Mouse (Mus musculus): ENCODE data around the gene Epsti1. TPM values are rescaled to one million over a fixed set of nuclear protein-coding genes. Genes with fewer than 3 reads are reported as not detected.

Epsti1 gene
- polyA plus RNA-seq, 1 experiment from 2014 or later, result 0.98 TPM

- Histone ChIP-seq H3K27ac (ENCODE audit: low read length) (no peak overlapping the region), H3K9ac (replicated peaks; ENCODE audit: low read depth, low read length) (no peak overlapping the region), H3K36me3 (ENCODE audit: control insufficient read depth, insufficient read depth, low read length) (no peaks in the 10 kb centered on the region), H3K4me3 (ENCODE audit: low read depth, low read length) (no peak overlapping the region), H3K9me3 (ENCODE audit: control insufficient read depth, low read depth, low read length) (no peaks in the 10 kb centered on the region), H3K4me1 (ENCODE audit: control insufficient read depth, insufficient read depth, low read length) (no peaks in the 10 kb centered on the region), H3K4me2 (replicated peaks; ENCODE audit: low read depth, low read length) (no peak overlapping the region), H3K27me3 (ENCODE audit: control insufficient read depth, insufficient read depth, low read length) (no peaks in the 10 kb centered on the region)
- no peak for ATAC-seq (ENCODE audit: insufficient number of reproducible peaks, insufficient read depth, low FRiP score, low read depth)
- 26% methylated on average over 6 of the region's 6 CpGs for WGBS
These were observed 104.0 kb downstream of the Epsti1 start for GRCm38 (mm10) chr14:78008019-78008418.

GRCm38 (mm10) chr14:78011808-78012207 lies 107.8 kb downstream of the Epsti1 start:
- WGBS, result 10% methylated on average over 10 of the region's 10 CpGs
- no peak for ATAC-seq (ENCODE audit: insufficient number of reproducible peaks, insufficient read depth, low FRiP score, low read depth)
- Histone ChIP-seq H3K9ac (replicated peaks; ENCODE audit: low read depth, low read length) (no peak overlapping the region), H3K4me2 (replicated peaks; ENCODE audit: low read depth, low read length) (peak overlapping the region; percentile 32), H3K4me3 (ENCODE audit: low read depth, low read length) (no peak overlapping the region), H3K36me3 (ENCODE audit: control insufficient read depth, insufficient read depth, low read length) (no peaks in the 10 kb centered on the region), H3K27me3 (ENCODE audit: control insufficient read depth, insufficient read depth, low read length) (no peaks in the 10 kb centered on the region), H3K9me3 (ENCODE audit: control insufficient read depth, low read depth, low read length) (no peaks in the 10 kb centered on the region), H3K4me1 (ENCODE audit: control insufficient read depth, insufficient read depth, low read length) (no peaks in the 10 kb centered on the region), H3K27ac (ENCODE audit: low read length) (no peak overlapping the region)

GRCm38 (mm10) chr14:78015540-78016321 lies 111.7 kb downstream of the Epsti1 start:
- H3K4me3 ChIP-seq (ENCODE audit: low read depth, low read length), result no peak overlapping the region

GRCm38 (mm10) chr14:78016398-78016797 lies 112.4 kb downstream of the Epsti1 start:
- WGBS, result 69% methylated on average over 4 of the region's 4 CpGs
- Histone ChIP-seq H3K27me3 (ENCODE audit: control insufficient read depth, insufficient read depth, low read length) (no peaks in the 10 kb centered on the region), H3K9me3 (ENCODE audit: control insufficient read depth, low read depth, low read length) (no peaks in the 10 kb centered on the region), H3K4me3 (ENCODE audit: low read depth, low read length) (no peak overlapping the region), H3K27ac (ENCODE audit: low read length) (no peak overlapping the region), H3K4me2 (replicated peaks; ENCODE audit: low read depth, low read length) (no peak overlapping the region), H3K4me1 (ENCODE audit: control insufficient read depth, insufficient read depth, low read length) (no peaks in the 10 kb centered on the region), H3K36me3 (ENCODE audit: control insufficient read depth, insufficient read depth, low read length) (no peaks in the 10 kb centered on the region), H3K9ac (replicated peaks; ENCODE audit: low read depth, low read length) (no peak overlapping the region)
- no peak for ATAC-seq (ENCODE audit: insufficient number of reproducible peaks, insufficient read depth, low FRiP score, low read depth)

More at GRCm38 (mm10) chr14:78015540-78016321, 111.7 kb downstream of the Epsti1 start:
- no peaks in the 10 kb centered on the region for H3K9me3 ChIP-seq (ENCODE audit: control insufficient read depth, low read depth, low read length)
- no peaks in the 10 kb centered on the region for H3K4me1 ChIP-seq (ENCODE audit: control insufficient read depth, insufficient read depth, low read length)
- 82% methylated on average over 7 of the region's 7 CpGs for WGBS
- no peak for ATAC-seq (ENCODE audit: insufficient number of reproducible peaks, insufficient read depth, low FRiP score, low read depth)
- H3K27me3 ChIP-seq (ENCODE audit: control insufficient read depth, insufficient read depth, low read length), result no peaks in the 10 kb centered on the region
- H3K4me2 ChIP-seq (replicated peaks; ENCODE audit: low read depth, low read length), result no peak overlapping the region
- H3K27ac ChIP-seq (ENCODE audit: low read length), result no peak overlapping the region
- H3K36me3 ChIP-seq (ENCODE audit: control insufficient read depth, insufficient read depth, low read length), result no peaks in the 10 kb centered on the region
- no peak overlapping the region for H3K9ac ChIP-seq (replicated peaks; ENCODE audit: low read depth, low read length)

GRCm38 (mm10) chr14:78019935-78020334 lies 115.9 kb downstream of the Epsti1 start:
- no peak for ATAC-seq (ENCODE audit: insufficient number of reproducible peaks, insufficient read depth, low FRiP score, low read depth)
- Histone ChIP-seq H3K4me1 (ENCODE audit: control insufficient read depth, insufficient read depth, low read length) (no peaks in the 10 kb centered on the region), H3K27ac (ENCODE audit: low read length) (no peak overlapping the region), H3K4me2 (replicated peaks; ENCODE audit: low read depth, low read length) (no peak overlapping the region), H3K36me3 (ENCODE audit: control insufficient read depth, insufficient read depth, low read length) (no peaks in the 10 kb centered on the region), H3K9ac (replicated peaks; ENCODE audit: low read depth, low read length) (no peak overlapping the region), H3K9me3 (ENCODE audit: control insufficient read depth, low read depth, low read length) (no peaks in the 10 kb centered on the region), H3K4me3 (ENCODE audit: low read depth, low read length) (no peak overlapping the region), H3K27me3 (ENCODE audit: control insufficient read depth, insufficient read depth, low read length) (no peaks in the 10 kb centered on the region)
- WGBS, result 48% methylated on average over 8 of the region's 8 CpGs

- WGBS, result 68% methylated on average over 8 of the region's 8 CpGs
- no peaks in the 10 kb centered on the region for H3K9me3 ChIP-seq (ENCODE audit: control insufficient read depth, low read depth, low read length)
- no peak overlapping the region for H3K4me2 ChIP-seq (replicated peaks; ENCODE audit: low read depth, low read length)
- H3K4me1 ChIP-seq (ENCODE audit: control insufficient read depth, insufficient read depth, low read length), result no peaks in the 10 kb centered on the region
- ATAC-seq (ENCODE audit: insufficient number of reproducible peaks, insufficient read depth, low FRiP score, low read depth), result no peak
- H3K4me3 ChIP-seq (ENCODE audit: low read depth, low read length), result no peak overlapping the region
- no peaks in the 10 kb centered on the region for H3K36me3 ChIP-seq (ENCODE audit: control insufficient read depth, insufficient read depth, low read length)
- no peak overlapping the region for H3K27ac ChIP-seq (ENCODE audit: low read length)
- H3K9ac ChIP-seq (replicated peaks; ENCODE audit: low read depth, low read length), result no peak overlapping the region
- H3K27me3 ChIP-seq (ENCODE audit: control insufficient read depth, insufficient read depth, low read length), result no peaks in the 10 kb centered on the region
These were observed 134.8 kb downstream of the Epsti1 start for GRCm38 (mm10) chr14:78038876-78039275.

- 86% methylated on average over 6 of the region's 6 CpGs for WGBS
- no peak for ATAC-seq (ENCODE audit: insufficient number of reproducible peaks, insufficient read depth, low FRiP score, low read depth)
- no peak overlapping the region for H3K4me3 ChIP-seq (ENCODE audit: low read depth, low read length)
- no peaks in the 10 kb centered on the region for H3K4me1 ChIP-seq (ENCODE audit: control insufficient read depth, insufficient read depth, low read length)
- H3K9me3 ChIP-seq (ENCODE audit: control insufficient read depth, low read depth, low read length), result no peaks in the 10 kb centered on the region
- no peak overlapping the region for H3K27ac ChIP-seq (ENCODE audit: low read length)
- H3K4me2 ChIP-seq (replicated peaks; ENCODE audit: low read depth, low read length), result no peak overlapping the region
- H3K36me3 ChIP-seq (ENCODE audit: control insufficient read depth, insufficient read depth, low read length), result no peaks in the 10 kb centered on the region
- no peak overlapping the region for H3K9ac ChIP-seq (replicated peaks; ENCODE audit: low read depth, low read length)
- H3K27me3 ChIP-seq (ENCODE audit: control insufficient read depth, insufficient read depth, low read length), result no peaks in the 10 kb centered on the region
These were observed 136.6 kb downstream of the Epsti1 start for GRCm38 (mm10) chr14:78040643-78041042.

GRCm38 (mm10) chr14:78041886-78042526 lies 138.0 kb downstream of the Epsti1 start:
- H3K4me2 ChIP-seq (replicated peaks; ENCODE audit: low read depth, low read length), result no peak overlapping the region
- H3K4me3 ChIP-seq (ENCODE audit: low read depth, low read length), result no peak overlapping the region
- H3K36me3 ChIP-seq (ENCODE audit: control insufficient read depth, insufficient read depth, low read length), result no peaks in the 10 kb centered on the region
- H3K4me1 ChIP-seq (ENCODE audit: control insufficient read depth, insufficient read depth, low read length), result no peaks in the 10 kb centered on the region
- no peaks in the 10 kb centered on the region for H3K9me3 ChIP-seq (ENCODE audit: control insufficient read depth, low read depth, low read length)
- 65% methylated on average over 11 of the region's 11 CpGs for WGBS
- no peak overlapping the region for H3K9ac ChIP-seq (replicated peaks; ENCODE audit: low read depth, low read length)
- H3K27me3 ChIP-seq (ENCODE audit: control insufficient read depth, insufficient read depth, low read length), result no peaks in the 10 kb centered on the region
- no peak for ATAC-seq (ENCODE audit: insufficient number of reproducible peaks, insufficient read depth, low FRiP score, low read depth)
- H3K27ac ChIP-seq (ENCODE audit: low read length), result no peak overlapping the region
